Mouse (Mus musculus) layer of hippocampus, adult 18-20 months (tissue): ENCODE data around the gene Ehbp1. TPM values are rescaled to one million over a fixed set of nuclear protein-coding genes. Genes with fewer than 3 reads are reported as not detected.

Source experiments
- DNase-seq, 2 experiments: peaks; one replicate each; pipeline ENCODE4 v3.0.0; 2022; ENCODE audit warnings: low spot score in 2 of 2
- total RNA-seq, 2 experiments: library from RNA; stranded (reverse); gene quantifications; 2 replicates each; pipeline ENCODE4 v1.2.3; 2021

Ehbp1 gene
- total RNA-seq, 2 experiments from 2014 or later = 42.8 to 45.5 TPM

GRCm38 (mm10) chr11:22089346-22089745 is 252.7 kb downstream of the Ehbp1 start:
- no peak for DNase-seq

- no peak for DNase-seq
Observed at GRCm38 (mm10) chr11:22063352-22063751, 278.7 kb downstream of the Ehbp1 start.

- no peak for DNase-seq
Observed at GRCm38 (mm10) chr11:22061660-22062059, 280.4 kb downstream of the Ehbp1 start.

- peak in 1 of 2 experiments; percentile 32 for DNase-seq
Observed at GRCm38 (mm10) chr11:22057538-22057937, 284.6 kb downstream of the Ehbp1 start.

- DNase-seq = no peak
Observed at GRCm38 (mm10) chr11:22055908-22056307, 286.2 kb downstream of the Ehbp1 start.

GRCm38 (mm10) chr11:22053034-22053668 is 288.9 kb downstream of the Ehbp1 start:
- no peak for DNase-seq

- no peak for DNase-seq
Observed at GRCm38 (mm10) chr11:22050864-22051263, 291.2 kb downstream of the Ehbp1 start.

GRCm38 (mm10) chr11:22039854-22040426 is 302.2 kb downstream of the Ehbp1 start:
- DNase-seq = no peak

GRCm38 (mm10) chr11:22034564-22035105 is 307.5 kb downstream of the Ehbp1 start:
- DNase-seq = no peak

- DNase-seq = no peak
Observed at GRCm38 (mm10) chr11:22033582-22033981, 308.5 kb downstream of the Ehbp1 start.

GRCm38 (mm10) chr11:22020602-22021001 is 321.5 kb downstream of the Ehbp1 start:
- no peak for DNase-seq

GRCm38 (mm10) chr11:22017444-22017843 is 324.6 kb downstream of the Ehbp1 start:
- DNase-seq = no peak

GRCm38 (mm10) chr11:22016341-22016740 is 325.8 kb downstream of the Ehbp1 start:
- DNase-seq = no peak

- DNase-seq = no peak
Observed at GRCm38 (mm10) chr11:22008817-22009216, 333.3 kb downstream of the Ehbp1 start.

- no peak for DNase-seq
Observed at GRCm38 (mm10) chr11:22008129-22008596, 333.9 kb downstream of the Ehbp1 start.

- DNase-seq = no peak
Observed at GRCm38 (mm10) chr11:22007781-22008110, 334.3 kb downstream of the Ehbp1 start.

GRCm38 (mm10) chr11:22007088-22007780 is 334.9 kb downstream of the Ehbp1 start:
- DNase-seq = no peak

GRCm38 (mm10) chr11:22006471-22007087 is 335.5 kb downstream of the Ehbp1 start:
- no peak for DNase-seq

- no peak for DNase-seq
Observed at GRCm38 (mm10) chr11:22005281-22005870, 336.7 kb downstream of the Ehbp1 start.

- DNase-seq = no peak
Observed at GRCm38 (mm10) chr11:22004331-22004841, 337.7 kb downstream of the Ehbp1 start.

- no peak for DNase-seq
Observed at GRCm38 (mm10) chr11:22003341-22003981, 338.6 kb downstream of the Ehbp1 start.
